Mouse (Mus musculus): Measurements from ENCODE around the gene Dnase2a. TPM values are rescaled to one million over a fixed set of nuclear protein-coding genes. Genes with fewer than 3 reads are reported as not detected.

Gene Dnase2a
- 49.3 TPM for polyA plus RNA-seq (2015; fragmentation: Illumina TruSeq; extraction: RNeasy Lipid Tissue Mini Kit (QIAGEN cat#74804); ENCODE audit: insufficient read depth, low replicate concordance)

GRCm38 (mm10) chr8:84908421-84909161 lies at the start of gene Dnase2a:
TSS of gene Dnase2a (plus strand) at chr8:84908560.

GRCm38 (mm10) chr8:84871376-84872308 lies 36.7 kb upstream of the Dnase2a start, which contains the start of gene Syce2:
TSS of gene Syce2 (plus strand) at chr8:84872111.

GRCm38 (mm10) chr8:84893709-84894134 lies 14.6 kb upstream of the Dnase2a start, which contains the start of gene Gcdh:
TSS of gene Gcdh (minus strand) at chr8:84893921.

GRCm38 (mm10) chr8:84901752-84902151 lies 6.6 kb upstream of the Dnase2a start, which contains the start of gene Klf1:
TSS of gene Klf1 (plus strand) at chr8:84901928.

GRCm38 (mm10) chr8:84936962-84937546 lies 28.7 kb downstream of the Dnase2a start, which contains the start of gene Mast1:
TSS of gene Mast1 (minus strand) at chr8:84937359.

GRCm38 (mm10) chr8:84946528-84947240 lies 38.3 kb downstream of the Dnase2a start, which contains the start of gene Rtbdn:
TSS of gene Rtbdn (plus strand) at chr8:84946991.

GRCm38 (mm10) chr8:84969241-84970134 lies 61.1 kb downstream of the Dnase2a start, which contains the start of the genes Gm49661, Prdx2 and Rnaseh2a:
TSS of gene Gm49661 (minus strand) at chr8:84969433.
TSS of gene Prdx2 (plus strand) at chr8:84969587.
TSS of gene Rnaseh2a (minus strand) at chr8:84969767.

Other genes starting within 250 kb of the Dnase2a start
- 6.3 TPM for gene Ier2, start 245.7 kb upstream of the Dnase2a start, polyA plus RNA-seq (2015; fragmentation: Illumina TruSeq; extraction: RNeasy Lipid Tissue Mini Kit (QIAGEN cat#74804); ENCODE audit: insufficient read depth, low replicate concordance)
- gene Trmt1, start 222.3 kb upstream of the Dnase2a start, polyA plus RNA-seq (2015; fragmentation: Illumina TruSeq; extraction: RNeasy Lipid Tissue Mini Kit (QIAGEN cat#74804); ENCODE audit: insufficient read depth, low replicate concordance), result 68.9 TPM
- 21.1 TPM for gene Nacc1, start 220.7 kb upstream of the Dnase2a start, polyA plus RNA-seq (2015; fragmentation: Illumina TruSeq; extraction: RNeasy Lipid Tissue Mini Kit (QIAGEN cat#74804); ENCODE audit: insufficient read depth, low replicate concordance)
- gene Lyl1, start 207.1 kb upstream of the Dnase2a start, polyA plus RNA-seq (2015; fragmentation: Illumina TruSeq; extraction: RNeasy Lipid Tissue Mini Kit (QIAGEN cat#74804); ENCODE audit: insufficient read depth, low replicate concordance), result 8.5 TPM
- gene G430095P16Rik, start 185.6 kb upstream of the Dnase2a start, polyA plus RNA-seq (2015; fragmentation: Illumina TruSeq; extraction: RNeasy Lipid Tissue Mini Kit (QIAGEN cat#74804); ENCODE audit: insufficient read depth, low replicate concordance), result 3.2 TPM
- 5.1 TPM for gene Nfix, start 108.2 kb upstream of the Dnase2a start, polyA plus RNA-seq (2015; fragmentation: Illumina TruSeq; extraction: RNeasy Lipid Tissue Mini Kit (QIAGEN cat#74804); ENCODE audit: insufficient read depth, low replicate concordance)
- 3.8 TPM for gene Dand5, start 85.7 kb upstream of the Dnase2a start, polyA plus RNA-seq (2015; fragmentation: Illumina TruSeq; extraction: RNeasy Lipid Tissue Mini Kit (QIAGEN cat#74804); ENCODE audit: insufficient read depth, low replicate concordance)
- gene Gadd45gip1, start 77.0 kb upstream of the Dnase2a start, polyA plus RNA-seq (2015; fragmentation: Illumina TruSeq; extraction: RNeasy Lipid Tissue Mini Kit (QIAGEN cat#74804); ENCODE audit: insufficient read depth, low replicate concordance), result 5.4 TPM
- 62.4 TPM for gene Rad23a, start 67.9 kb upstream of the Dnase2a start, polyA plus RNA-seq (2015; fragmentation: Illumina TruSeq; extraction: RNeasy Lipid Tissue Mini Kit (QIAGEN cat#74804); ENCODE audit: insufficient read depth, low replicate concordance)
- 968 TPM for gene Calr, start 61.6 kb upstream of the Dnase2a start, polyA plus RNA-seq (2015; fragmentation: Illumina TruSeq; extraction: RNeasy Lipid Tissue Mini Kit (QIAGEN cat#74804); ENCODE audit: insufficient read depth, low replicate concordance)
- 37.0 TPM for gene Farsa, start 51.6 kb upstream of the Dnase2a start, polyA plus RNA-seq (2015; fragmentation: Illumina TruSeq; extraction: RNeasy Lipid Tissue Mini Kit (QIAGEN cat#74804); ENCODE audit: insufficient read depth, low replicate concordance)
- 12.6 TPM for gene Syce2, start 36.4 kb upstream of the Dnase2a start, polyA plus RNA-seq (2015; fragmentation: Illumina TruSeq; extraction: RNeasy Lipid Tissue Mini Kit (QIAGEN cat#74804); ENCODE audit: insufficient read depth, low replicate concordance)
- 24.2 TPM for gene Gcdh, start 14.6 kb upstream of the Dnase2a start, polyA plus RNA-seq (2015; fragmentation: Illumina TruSeq; extraction: RNeasy Lipid Tissue Mini Kit (QIAGEN cat#74804); ENCODE audit: insufficient read depth, low replicate concordance)
- 6.7 TPM for gene Klf1, start 6.6 kb upstream of the Dnase2a start, polyA plus RNA-seq (2015; fragmentation: Illumina TruSeq; extraction: RNeasy Lipid Tissue Mini Kit (QIAGEN cat#74804); ENCODE audit: insufficient read depth, low replicate concordance)
- not detected for gene Mast1, start 28.8 kb downstream of the Dnase2a start, polyA plus RNA-seq (2015; fragmentation: Illumina TruSeq; extraction: RNeasy Lipid Tissue Mini Kit (QIAGEN cat#74804); ENCODE audit: insufficient read depth, low replicate concordance)
- not detected for gene Rtbdn, start 38.4 kb downstream of the Dnase2a start, polyA plus RNA-seq (2015; fragmentation: Illumina TruSeq; extraction: RNeasy Lipid Tissue Mini Kit (QIAGEN cat#74804); ENCODE audit: insufficient read depth, low replicate concordance)
- gene Gm49661, start 60.9 kb downstream of the Dnase2a start, polyA plus RNA-seq (2015; fragmentation: Illumina TruSeq; extraction: RNeasy Lipid Tissue Mini Kit (QIAGEN cat#74804); ENCODE audit: insufficient read depth, low replicate concordance), result not detected
- 197 TPM for gene Prdx2, start 61.0 kb downstream of the Dnase2a start, polyA plus RNA-seq (2015; fragmentation: Illumina TruSeq; extraction: RNeasy Lipid Tissue Mini Kit (QIAGEN cat#74804); ENCODE audit: insufficient read depth, low replicate concordance)
- gene Rnaseh2a, start 61.2 kb downstream of the Dnase2a start, polyA plus RNA-seq (2015; fragmentation: Illumina TruSeq; extraction: RNeasy Lipid Tissue Mini Kit (QIAGEN cat#74804); ENCODE audit: insufficient read depth, low replicate concordance), result 32.5 TPM
- gene Junb, start 70.2 kb downstream of the Dnase2a start, polyA plus RNA-seq (2015; fragmentation: Illumina TruSeq; extraction: RNeasy Lipid Tissue Mini Kit (QIAGEN cat#74804); ENCODE audit: insufficient read depth, low replicate concordance), result 1.5 TPM
- gene Hook2, start 82.0 kb downstream of the Dnase2a start, polyA plus RNA-seq (2015; fragmentation: Illumina TruSeq; extraction: RNeasy Lipid Tissue Mini Kit (QIAGEN cat#74804); ENCODE audit: insufficient read depth, low replicate concordance), result 4.6 TPM
- not detected for gene Best2, start 106.0 kb downstream of the Dnase2a start, polyA plus RNA-seq (2015; fragmentation: Illumina TruSeq; extraction: RNeasy Lipid Tissue Mini Kit (QIAGEN cat#74804); ENCODE audit: insufficient read depth, low replicate concordance)
- 29.7 TPM for gene Asna1, start 116.7 kb downstream of the Dnase2a start, polyA plus RNA-seq (2015; fragmentation: Illumina TruSeq; extraction: RNeasy Lipid Tissue Mini Kit (QIAGEN cat#74804); ENCODE audit: insufficient read depth, low replicate concordance)
- 112 TPM for gene Trir, start 118.3 kb downstream of the Dnase2a start, polyA plus RNA-seq (2015; fragmentation: Illumina TruSeq; extraction: RNeasy Lipid Tissue Mini Kit (QIAGEN cat#74804); ENCODE audit: insufficient read depth, low replicate concordance)
- gene Tnpo2, start 128.4 kb downstream of the Dnase2a start, polyA plus RNA-seq (2015; fragmentation: Illumina TruSeq; extraction: RNeasy Lipid Tissue Mini Kit (QIAGEN cat#74804); ENCODE audit: insufficient read depth, low replicate concordance), result 35.3 TPM
- 3.0 TPM for gene Fbxw9, start 151.5 kb downstream of the Dnase2a start, polyA plus RNA-seq (2015; fragmentation: Illumina TruSeq; extraction: RNeasy Lipid Tissue Mini Kit (QIAGEN cat#74804); ENCODE audit: insufficient read depth, low replicate concordance)
- gene Gm5741, start 159.4 kb downstream of the Dnase2a start, polyA plus RNA-seq (2015; fragmentation: Illumina TruSeq; extraction: RNeasy Lipid Tissue Mini Kit (QIAGEN cat#74804); ENCODE audit: insufficient read depth, low replicate concordance), result not detected
- gene Dhps, start 163.2 kb downstream of the Dnase2a start, polyA plus RNA-seq (2015; fragmentation: Illumina TruSeq; extraction: RNeasy Lipid Tissue Mini Kit (QIAGEN cat#74804); ENCODE audit: insufficient read depth, low replicate concordance), result 52.7 TPM
- 54.9 TPM for gene Wdr83os, start 172.2 kb downstream of the Dnase2a start, polyA plus RNA-seq (2015; fragmentation: Illumina TruSeq; extraction: RNeasy Lipid Tissue Mini Kit (QIAGEN cat#74804); ENCODE audit: insufficient read depth, low replicate concordance)
- gene Wdr83, start 172.7 kb downstream of the Dnase2a start, polyA plus RNA-seq (2015; fragmentation: Illumina TruSeq; extraction: RNeasy Lipid Tissue Mini Kit (QIAGEN cat#74804); ENCODE audit: insufficient read depth, low replicate concordance), result 12.5 TPM
- 132 TPM for gene Man2b1, start 174.7 kb downstream of the Dnase2a start, polyA plus RNA-seq (2015; fragmentation: Illumina TruSeq; extraction: RNeasy Lipid Tissue Mini Kit (QIAGEN cat#74804); ENCODE audit: insufficient read depth, low replicate concordance)
- gene Zfp791, start 214.5 kb downstream of the Dnase2a start, polyA plus RNA-seq (2015; fragmentation: Illumina TruSeq; extraction: RNeasy Lipid Tissue Mini Kit (QIAGEN cat#74804); ENCODE audit: insufficient read depth, low replicate concordance), result 0.81 TPM
- gene Cks1brt, start 243.4 kb downstream of the Dnase2a start, polyA plus RNA-seq (2015; fragmentation: Illumina TruSeq; extraction: RNeasy Lipid Tissue Mini Kit (QIAGEN cat#74804); ENCODE audit: insufficient read depth, low replicate concordance), result not detected